Mouse (Mus musculus): ENCODE data around the gene Slc50a1. TPM values are rescaled to one million over a fixed set of nuclear protein-coding genes. Genes with fewer than 3 reads are reported as not detected.

Slc50a1 gene
- total and polyA plus RNA-seq, 3 experiments: 41.8 to 56.0 (median 50.9) TPM

DNA sequence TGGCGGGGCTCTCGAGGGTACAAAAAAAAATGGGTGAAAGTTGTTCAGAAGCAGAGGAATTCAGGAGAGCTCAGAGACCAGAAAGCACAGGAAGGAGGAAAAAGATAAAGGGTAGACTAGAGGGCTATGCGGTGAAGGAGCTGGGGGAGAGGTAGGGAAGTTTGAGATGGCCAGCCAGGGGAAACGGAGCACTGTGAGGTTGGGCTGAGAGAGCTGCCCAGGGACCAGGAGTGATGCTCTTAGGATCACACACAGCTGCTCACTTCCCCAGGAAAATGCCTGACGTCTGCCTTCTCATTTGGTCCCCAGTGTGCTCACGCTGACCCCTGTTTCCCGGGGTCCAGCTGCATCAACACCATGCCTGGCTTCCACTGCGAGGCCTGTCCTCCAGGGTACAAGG is 50.8 kb downstream of the Slc50a1 start:
- H3K9me3 ChIP-seq (replicated peaks; ENCODE audit: low read length): no peaks in the 10 kb centered on the region
- TF ChIP-seq KAT2A (IDR thresholded peaks at IDR 0.05; ENCODE audit: insufficient replicate concordance, low read length): no peak
- no peak overlapping the region for H3K4me2 ChIP-seq (ENCODE audit: insufficient read depth, low read depth, poor library complexity, severe bottlenecking)
- no peaks in the 10 kb centered on the region for H3K27me3 ChIP-seq (replicated peaks)
- H3K79me2 ChIP-seq (replicated peaks; ENCODE audit: control insufficient read depth, extremely low read depth, insufficient read depth, poor library complexity, severe bottlenecking): no peaks in the 10 kb centered on the region
- no peak for DNase-seq (ENCODE audit: extremely low read depth)
- dilution Hi-C loops (cut with MboI; ENCODE audit: extremely low pct_ligation_motif_present, extremely low pct_unique_long_range_greater_than_20kb, low sequenced_read_pairs) (no loop called here), in situ Hi-C loops (cut with MboI; ENCODE audit: low pct_ligation_motif_present, low pct_unique_long_range_greater_than_20kb, low sequenced_read_pairs) (no loop called here)
- H3K9ac ChIP-seq (ENCODE audit: insufficient read depth, low read depth): no peak overlapping the region
- no peak overlapping the region for H3K27ac ChIP-seq (ENCODE audit: insufficient read depth, low read depth)
- H3K36me3 ChIP-seq (replicated peaks in 1 of 2; ENCODE audit: control insufficient read depth in 1 of 2, insufficient read depth in 1 of 2, low read length in 1 of 2): peaks cover 0 to 22% of the 10 kb centered on the region in 2 experiments
- H3K4me3 ChIP-seq (replicated peaks in 1 of 3; ENCODE audit: low read depth in 2 of 3, low read length in 2 of 3, poor library complexity in 1 of 3): no peak overlapping the region
- peaks cover 0 to 15% of the 10 kb centered on the region in 2 experiments; a peak in 3 of 4 replicates for H3K4me1 ChIP-seq (ENCODE audit: control insufficient read depth in 1 of 2, insufficient read depth in 2 of 2)

DNA sequence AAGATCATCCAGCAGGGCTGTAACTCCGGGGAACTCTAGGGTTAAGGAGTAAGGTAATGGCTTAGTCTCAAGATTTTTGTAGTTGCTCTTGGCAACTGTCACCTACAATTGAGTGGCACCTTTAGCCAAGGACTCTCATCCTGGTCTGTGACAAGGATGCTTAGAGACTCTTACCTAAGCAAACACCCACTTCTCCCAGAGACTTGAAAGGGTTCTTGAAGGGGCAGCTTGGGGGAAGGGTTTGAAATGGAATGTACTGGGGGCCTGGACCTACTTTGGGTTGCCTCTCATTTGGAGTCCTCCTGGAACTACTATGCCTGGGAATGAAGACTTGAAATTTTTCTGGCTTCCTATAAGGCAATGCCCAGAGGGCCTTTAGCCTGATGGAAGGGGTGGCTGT is 52.1 kb downstream of the Slc50a1 start:
- peaks cover 0 to 15% of the 10 kb centered on the region in 2 experiments for H3K36me3 ChIP-seq (replicated peaks in 1 of 2; ENCODE audit: control insufficient read depth in 1 of 2, insufficient read depth in 1 of 2, low read length in 1 of 2)
- peaks cover 0 to 17% of the 10 kb centered on the region in 2 experiments; a peak in 3 of 4 replicates for H3K4me1 ChIP-seq (ENCODE audit: control insufficient read depth in 1 of 2, insufficient read depth in 2 of 2)
- H3K27me3 ChIP-seq (replicated peaks): no peaks in the 10 kb centered on the region
- TF ChIP-seq MAFK (IDR thresholded peaks at IDR 0.05; ENCODE audit: insufficient replicate concordance, low read length): no peak
- H3K4me3 ChIP-seq (replicated peaks in 1 of 3; ENCODE audit: low read depth in 2 of 3, low read length in 2 of 3, poor library complexity in 1 of 3): no peak overlapping the region
- no peak overlapping the region for H3K4me2 ChIP-seq (ENCODE audit: insufficient read depth, low read depth, poor library complexity, severe bottlenecking)
- no peak for DNase-seq (ENCODE audit: extremely low read depth)
- dilution Hi-C loops (cut with MboI; ENCODE audit: extremely low pct_ligation_motif_present, extremely low pct_unique_long_range_greater_than_20kb, low sequenced_read_pairs) (no loop called here), in situ Hi-C loops (cut with MboI; ENCODE audit: low pct_ligation_motif_present, low pct_unique_long_range_greater_than_20kb, low sequenced_read_pairs) (no loop called here)
- no peaks in the 10 kb centered on the region for H3K9me3 ChIP-seq (replicated peaks; ENCODE audit: low read length)
- peaks cover 3% of the 10 kb centered on the region; the same call in 1 of the 2 replicates for H3K79me2 ChIP-seq (replicated peaks; ENCODE audit: control insufficient read depth, extremely low read depth, insufficient read depth, poor library complexity, severe bottlenecking)
- H3K9ac ChIP-seq (ENCODE audit: insufficient read depth, low read depth): no peak overlapping the region
- no peak overlapping the region for H3K27ac ChIP-seq (ENCODE audit: insufficient read depth, low read depth)

Other genes starting within 250 kb of the Slc50a1 start
Only the 20 nearest of the 30 such genes appear.
- gene Pklr, start 134.4 kb downstream of the Slc50a1 start, total RNA-seq (2012; rRNA removed): not detected in 2 replicates
- gene Pklr, start 134.4 kb downstream of the Slc50a1 start, total RNA-seq (2014; rRNA removed): not detected in 2 replicates
- not detected in 2 replicates for gene Pklr, start 134.4 kb downstream of the Slc50a1 start, polyA plus RNA-seq (2012; ENCODE audit: insufficient read length, low read depth)
- 1.8 and 2.0 TPM in 2 replicates for gene Hcn3, start 110.4 kb downstream of the Slc50a1 start, total RNA-seq (2012; rRNA removed)
- gene Hcn3, start 110.4 kb downstream of the Slc50a1 start, total RNA-seq (2014; rRNA removed): 1.7 and 1.8 TPM in 2 replicates
- 3.1 and 3.2 TPM in 2 replicates for gene Hcn3, start 110.4 kb downstream of the Slc50a1 start, polyA plus RNA-seq (2012; ENCODE audit: insufficient read length, low read depth)
- 29.9 and 31.2 TPM in 2 replicates for gene Clk2, start 105.8 kb downstream of the Slc50a1 start, total RNA-seq (2012; rRNA removed)
- gene Clk2, start 105.8 kb downstream of the Slc50a1 start, total RNA-seq (2014; rRNA removed): 18.8 and 19.7 TPM in 2 replicates
- 72.0 and 77.2 TPM in 2 replicates for gene Clk2, start 105.8 kb downstream of the Slc50a1 start, polyA plus RNA-seq (2012; ENCODE audit: insufficient read length, low read depth)
- 12.5 and 17.1 TPM in 2 replicates for gene Scamp3, start 93.1 kb downstream of the Slc50a1 start, total RNA-seq (2012; rRNA removed)
- gene Scamp3, start 93.1 kb downstream of the Slc50a1 start, total RNA-seq (2014; rRNA removed): 4.1 and 4.5 TPM in 2 replicates
- gene Scamp3, start 93.1 kb downstream of the Slc50a1 start, polyA plus RNA-seq (2012; ENCODE audit: insufficient read length, low read depth): 64.1 and 72.7 TPM in 2 replicates
- 1.6 and 2.2 TPM in 2 replicates for gene Fam189b, start 87.4 kb downstream of the Slc50a1 start, total RNA-seq (2012; rRNA removed)
- 0.31 and 1.1 TPM in 2 replicates for gene Fam189b, start 87.4 kb downstream of the Slc50a1 start, total RNA-seq (2014; rRNA removed)
- 6.7 and 8.4 TPM in 2 replicates for gene Fam189b, start 87.4 kb downstream of the Slc50a1 start, polyA plus RNA-seq (2012; ENCODE audit: insufficient read length, low read depth)
- gene Gba, start 67.6 kb downstream of the Slc50a1 start, total RNA-seq (2012; rRNA removed): 62.5 and 64.1 TPM in 2 replicates
- 61.2 and 65.3 TPM in 2 replicates for gene Gba, start 67.6 kb downstream of the Slc50a1 start, total RNA-seq (2014; rRNA removed)
- 59.4 and 63.6 TPM in 2 replicates for gene Gba, start 67.6 kb downstream of the Slc50a1 start, polyA plus RNA-seq (2012; ENCODE audit: insufficient read length, low read depth)
- 6.1 and 10.1 TPM in 2 replicates for gene Thbs3, start 55.4 kb downstream of the Slc50a1 start, total RNA-seq (2012; rRNA removed)
- 4.2 and 5.7 TPM in 2 replicates for gene Thbs3, start 55.4 kb downstream of the Slc50a1 start, total RNA-seq (2014; rRNA removed)
- 4.3 and 4.6 TPM in 2 replicates for gene Thbs3, start 55.4 kb downstream of the Slc50a1 start, polyA plus RNA-seq (2012; ENCODE audit: insufficient read length, low read depth)
- 205 and 222 TPM in 2 replicates for gene Mtx1, start 43.5 kb downstream of the Slc50a1 start, total RNA-seq (2012; rRNA removed)
- 256 and 299 TPM in 2 replicates for gene Mtx1, start 43.5 kb downstream of the Slc50a1 start, total RNA-seq (2014; rRNA removed)
- gene Mtx1, start 43.5 kb downstream of the Slc50a1 start, polyA plus RNA-seq (2012; ENCODE audit: insufficient read length, low read depth): 159 and 162 TPM in 2 replicates
- gene Muc1, start 41.5 kb downstream of the Slc50a1 start, total RNA-seq (2012; rRNA removed): 0.38 and 0.50 TPM in 2 replicates
- 0.09 and 0.28 TPM in 2 replicates for gene Muc1, start 41.5 kb downstream of the Slc50a1 start, total RNA-seq (2014; rRNA removed)
- gene Muc1, start 41.5 kb downstream of the Slc50a1 start, polyA plus RNA-seq (2012; ENCODE audit: insufficient read length, low read depth): 0.60 and 0.71 TPM in 2 replicates
- 141 and 143 TPM in 2 replicates for gene Krtcap2, start 24.6 kb downstream of the Slc50a1 start, total RNA-seq (2012; rRNA removed)
- 127 and 180 TPM in 2 replicates for gene Krtcap2, start 24.6 kb downstream of the Slc50a1 start, total RNA-seq (2014; rRNA removed)
- 198 and 230 TPM in 2 replicates for gene Krtcap2, start 24.6 kb downstream of the Slc50a1 start, polyA plus RNA-seq (2012; ENCODE audit: insufficient read length, low read depth)
- gene Trim46, start 24.3 kb downstream of the Slc50a1 start, total RNA-seq (2012; rRNA removed): 1.9 and 2.0 TPM in 2 replicates
- 0.36 TPM in 2 replicates for gene Trim46, start 24.3 kb downstream of the Slc50a1 start, total RNA-seq (2014; rRNA removed)
- gene Trim46, start 24.3 kb downstream of the Slc50a1 start, polyA plus RNA-seq (2012; ENCODE audit: insufficient read length, low read depth): 1.4 and 1.9 TPM in 2 replicates
- 189 and 228 TPM in 2 replicates for gene Dpm3, start 11.2 kb downstream of the Slc50a1 start, total RNA-seq (2012; rRNA removed)
- 45.8 and 52.7 TPM in 2 replicates for gene Dpm3, start 11.2 kb downstream of the Slc50a1 start, total RNA-seq (2014; rRNA removed)
- 70.4 and 74.8 TPM in 2 replicates for gene Dpm3, start 11.2 kb downstream of the Slc50a1 start, polyA plus RNA-seq (2012; ENCODE audit: insufficient read length, low read depth)
- 0.59 and 0.93 TPM in 2 replicates for gene Efna1, start 10.6 kb upstream of the Slc50a1 start, total RNA-seq (2012; rRNA removed)
- 0.62 and 0.70 TPM in 2 replicates for gene Efna1, start 10.6 kb upstream of the Slc50a1 start, total RNA-seq (2014; rRNA removed)
- gene Efna1, start 10.6 kb upstream of the Slc50a1 start, polyA plus RNA-seq (2012; ENCODE audit: insufficient read length, low read depth): 0.71 and 0.80 TPM in 2 replicates
- 0.13 TPM in 1 of 2 replicates, not detected in the other for gene Efna3, start 52.4 kb upstream of the Slc50a1 start, total RNA-seq (2012; rRNA removed)
- gene Efna3, start 52.4 kb upstream of the Slc50a1 start, total RNA-seq (2014; rRNA removed): 0.09 TPM in 1 of 2 replicates, not detected in the other
- gene Efna3, start 52.4 kb upstream of the Slc50a1 start, polyA plus RNA-seq (2012; ENCODE audit: insufficient read length, low read depth): 0.19 TPM in 1 of 2 replicates, not detected in the other
- 2.6 and 3.1 TPM in 2 replicates for gene Efna4, start 67.5 kb upstream of the Slc50a1 start, total RNA-seq (2012; rRNA removed)
- gene Efna4, start 67.5 kb upstream of the Slc50a1 start, total RNA-seq (2014; rRNA removed): 0.76 and 1.1 TPM in 2 replicates
- gene Efna4, start 67.5 kb upstream of the Slc50a1 start, polyA plus RNA-seq (2012; ENCODE audit: insufficient read length, low read depth): 1.00 and 1.1 TPM in 2 replicates
- 31.3 and 39.1 TPM in 2 replicates for gene Adam15, start 79.4 kb upstream of the Slc50a1 start, total RNA-seq (2012; rRNA removed)
- 5.8 and 5.9 TPM in 2 replicates for gene Adam15, start 79.4 kb upstream of the Slc50a1 start, total RNA-seq (2014; rRNA removed)
- gene Adam15, start 79.4 kb upstream of the Slc50a1 start, polyA plus RNA-seq (2012; ENCODE audit: insufficient read length, low read depth): 26.2 and 26.5 TPM in 2 replicates
- not detected in 2 replicates for gene Dcst2, start 91.4 kb upstream of the Slc50a1 start, total RNA-seq (2012; rRNA removed)
- gene Dcst2, start 91.4 kb upstream of the Slc50a1 start, total RNA-seq (2014; rRNA removed): not detected in 2 replicates
- 0.10 and 0.14 TPM in 2 replicates for gene Dcst2, start 91.4 kb upstream of the Slc50a1 start, polyA plus RNA-seq (2012; ENCODE audit: insufficient read length, low read depth)
- gene Dcst1, start 94.7 kb upstream of the Slc50a1 start, total RNA-seq (2012; rRNA removed): 0.04 and 0.21 TPM in 2 replicates
- gene Dcst1, start 94.7 kb upstream of the Slc50a1 start, total RNA-seq (2014; rRNA removed): not detected in 2 replicates
- gene Dcst1, start 94.7 kb upstream of the Slc50a1 start, polyA plus RNA-seq (2012; ENCODE audit: insufficient read length, low read depth): 0.10 and 0.53 TPM in 2 replicates
- 31.6 and 34.2 TPM in 2 replicates for gene Zbtb7b, start 124.2 kb upstream of the Slc50a1 start, total RNA-seq (2012; rRNA removed)
- gene Zbtb7b, start 124.2 kb upstream of the Slc50a1 start, total RNA-seq (2014; rRNA removed): 11.9 and 12.7 TPM in 2 replicates
- 27.6 and 32.4 TPM in 2 replicates for gene Zbtb7b, start 124.2 kb upstream of the Slc50a1 start, polyA plus RNA-seq (2012; ENCODE audit: insufficient read length, low read depth)
- not detected in 2 replicates for gene Lenep, start 132.2 kb upstream of the Slc50a1 start, total RNA-seq (2012; rRNA removed)
- gene Lenep, start 132.2 kb upstream of the Slc50a1 start, total RNA-seq (2014; rRNA removed): not detected in 2 replicates
- not detected in 2 replicates for gene Lenep, start 132.2 kb upstream of the Slc50a1 start, polyA plus RNA-seq (2012; ENCODE audit: insufficient read length, low read depth)

Measured in CH12.LX (cell line).